Mouse (Mus musculus) CH12.LX (cell line): ENCODE measurements at regions not wholly inside any gene's neighbourhood (a gene's known extent, or its start where the extent isn't known, plus 50 kb on each side); places are given as distances from the start of the nearest gene placed in this dataset.

Experiments
- DNase-seq: peaks from one replicate; pipeline ENCODE4 v3.0.0-alpha.2; 2013; ENCODE audit errors: extremely low read depth
- H3K27ac ChIP-seq: 2 replicates; pipeline ENCODE4 v1.5.1; 2012; ENCODE audit warnings: low read depth, mild to moderate bottlenecking, control low read depth, moderate library complexity; ENCODE audit not compliant: insufficient read depth
- H3K27me3 ChIP-seq: replicated peaks from 2 replicates; pipeline ENCODE3; 2012; ENCODE audit warnings: inconsistent platforms
- H3K36me3 ChIP-seq, 2 experiments: replicated peaks in 1 of 2; 2 replicates each; pipeline versions ENCODE3 to v1.6.1; 2012; ENCODE audit warnings: inconsistent platforms in 1 of 2, low read length in 1 of 2, mild to moderate bottlenecking in 1 of 2, mixed read lengths in 1 of 2, moderate library complexity in 1 of 2; ENCODE audit not compliant: control insufficient read depth in 1 of 2, insufficient read depth in 1 of 2
- H3K4me1 ChIP-seq, 2 experiments: 2 replicates each; pipeline ENCODE4 v1.6.1; 2012; ENCODE audit warnings: inconsistent platforms in 1 of 2, moderate library complexity in 1 of 2; ENCODE audit not compliant: insufficient read depth in 2 of 2, control insufficient read depth in 1 of 2
- H3K4me2 ChIP-seq: 2 replicates; pipeline ENCODE4 v1.6.1; 2012; ENCODE audit warnings: low read depth, mild to moderate bottlenecking, control low read depth; ENCODE audit not compliant: poor library complexity, insufficient read depth, severe bottlenecking
- H3K4me3 ChIP-seq, 3 experiments: fragments of 150-350 bp in 1 of 3; sonication (generic) in 1 of 3; replicated peaks in 1 of 3; 2 replicates each; pipeline versions ENCODE3 to v1.5.1; 2011 to 2012; ENCODE audit warnings: low read depth in 2 of 3, low read length in 2 of 3, mild to moderate bottlenecking in 2 of 3, moderate library complexity in 2 of 3, control low read depth in 1 of 3, improper control_type of control experiment in 1 of 3, inconsistent platforms in 1 of 3, mixed read lengths in 1 of 3; ENCODE audit not compliant: poor library complexity in 1 of 3
- H3K79me2 ChIP-seq: replicated peaks from 2 replicates; pipeline ENCODE4 v1.6.1; 2012; ENCODE audit warnings: mild to moderate bottlenecking, moderate library complexity; ENCODE audit not compliant: control insufficient read depth, poor library complexity, insufficient read depth, severe bottlenecking; ENCODE audit errors: extremely low read depth
- H3K9ac ChIP-seq: 2 replicates; pipeline ENCODE4 v1.6.1; 2012; ENCODE audit warnings: low read depth, mild to moderate bottlenecking, control low read depth, moderate library complexity; ENCODE audit not compliant: insufficient read depth
- H3K9me3 ChIP-seq: replicated peaks from 2 replicates; pipeline ENCODE3; 2012; ENCODE audit warnings: low read length, inconsistent platforms, mixed read lengths
- BHLHE40 ChIP-seq: IDR thresholded peaks from 2 replicates; pipeline ENCODE4 v1.6.1; 2011; ENCODE audit warnings: mild to moderate bottlenecking, low read depth, low read length, improper control_type of control experiment
- CHD2 ChIP-seq: IDR thresholded peaks from 2 replicates; pipeline ENCODE4 v1.6.1; 2011; ENCODE audit warnings: low read length, improper control_type of control experiment
- CTCF ChIP-seq, 2 experiments: IDR thresholded peaks in 1 of 2; conservative IDR thresholded peaks in 1 of 2; 2 replicates each; pipeline ENCODE4 v1.5.1; 2011 to 2012; ENCODE audit warnings: low read depth in 2 of 2, low read length in 2 of 2, improper control_type of control experiment in 1 of 2, inconsistent platforms in 1 of 2, mild to moderate bottlenecking in 1 of 2, moderate library complexity in 1 of 2
- E2F4 ChIP-seq: IDR thresholded peaks from 2 replicates; pipeline ENCODE4 v1.6.1; 2011; ENCODE audit warnings: low read depth, low read length, improper control_type of control experiment; ENCODE audit not compliant: insufficient replicate concordance
- ETS1 ChIP-seq: conservative IDR thresholded peaks from 2 replicates; pipeline ENCODE4 v1.6.1; 2012; ENCODE audit warnings: low read depth, mild to moderate bottlenecking, inconsistent platforms, low read length, improper control_type of control experiment, moderate library complexity
- JUN ChIP-seq: IDR thresholded peaks from 2 replicates; pipeline ENCODE4 v1.6.1; 2011; ENCODE audit warnings: low read depth, mild to moderate bottlenecking, low read length, improper control_type of control experiment, moderate library complexity; ENCODE audit not compliant: insufficient read depth
- KAT2A ChIP-seq: IDR thresholded peaks from 2 replicates; pipeline ENCODE4 v1.6.1; 2012; ENCODE audit warnings: low read length, improper control_type of control experiment, inconsistent platforms; ENCODE audit not compliant: insufficient replicate concordance
- MAZ ChIP-seq: IDR thresholded peaks from 2 replicates; pipeline ENCODE4 v1.6.1; 2012; ENCODE audit warnings: low read depth, mild to moderate bottlenecking, inconsistent platforms, low read length, improper control_type of control experiment, moderate library complexity
- MXI1 ChIP-seq: IDR thresholded peaks from 2 replicates; pipeline ENCODE4 v1.6.1; 2011; ENCODE audit warnings: mild to moderate bottlenecking, low read depth, low read length, improper control_type of control experiment
- MYC ChIP-seq: IDR thresholded peaks from 2 replicates; pipeline ENCODE4 v1.6.1; 2011; ENCODE audit warnings: low read depth, mild to moderate bottlenecking, improper control_type of control experiment, low read length
- NELFE ChIP-seq: IDR thresholded peaks from 2 replicates; pipeline ENCODE4 v1.6.1; 2011; ENCODE audit warnings: low read depth, low read length, improper control_type of control experiment
- NRF1 ChIP-seq: IDR thresholded peaks from 2 replicates; pipeline ENCODE4 v1.6.1; 2014; ENCODE audit warnings: low read depth, mild to moderate bottlenecking, inconsistent platforms, low read length, improper control_type of control experiment, moderate library complexity
- POLR2A ChIP-seq: IDR thresholded peaks from 2 replicates; pipeline ENCODE4 v1.6.1; 2011; ENCODE audit warnings: low read depth, mild to moderate bottlenecking, improper control_type of control experiment, low read length
- RAD21 ChIP-seq: IDR thresholded peaks from 2 replicates; pipeline ENCODE4 v1.6.1; 2011; ENCODE audit warnings: low read depth, mild to moderate bottlenecking, low read length, improper control_type of control experiment, moderate library complexity
- SIN3A ChIP-seq: IDR thresholded peaks from 2 replicates; pipeline ENCODE4 v1.6.1; 2012; ENCODE audit warnings: low read length, improper control_type of control experiment, inconsistent platforms
- TBP ChIP-seq: conservative IDR thresholded peaks from 2 replicates; pipeline ENCODE4 v1.6.1; 2011; ENCODE audit warnings: low read depth, low read length, improper control_type of control experiment
- TCF12 ChIP-seq: IDR thresholded peaks from 2 replicates; pipeline ENCODE4 v1.6.1; 2014; ENCODE audit warnings: low read depth, mild to moderate bottlenecking, inconsistent platforms, low read length, improper control_type of control experiment
- UBTF ChIP-seq: IDR thresholded peaks from 2 replicates; pipeline ENCODE4 v1.6.1; 2012; ENCODE audit warnings: low read depth, mild to moderate bottlenecking, inconsistent platforms, low read length, improper control_type of control experiment, moderate library complexity
- ZC3H11A ChIP-seq: IDR thresholded peaks from 2 replicates; pipeline ENCODE4 v1.6.1; 2012; ENCODE audit warnings: low read depth, mild to moderate bottlenecking, inconsistent platforms, low read length, improper control_type of control experiment
- ZMIZ1 ChIP-seq: IDR thresholded peaks from 2 replicates; pipeline ENCODE4 v1.6.1; 2012; ENCODE audit warnings: low read depth, mild to moderate bottlenecking, inconsistent platforms, low read length, improper control_type of control experiment
- ZNF384 ChIP-seq: IDR thresholded peaks from 2 replicates; pipeline ENCODE4 v1.6.1; 2012; ENCODE audit warnings: low read depth, low read length, improper control_type of control experiment, inconsistent platforms
- dilution Hi-C: fragments of 300-500 bp; cut with MboI; formaldehyde crosslinking; loops from 2 replicates; pipeline ENCODE4 v1.14.3; 2020; ENCODE audit warnings: low sequenced_read_pairs; ENCODE audit not compliant: extremely low pct_unique_long_range_greater_than_20kb, extremely low pct_ligation_motif_present
- in situ Hi-C: fragments of 300-500 bp; cut with MboI; formaldehyde crosslinking; loops from 3 replicates; pipeline ENCODE4 v1.14.3; 2019; ENCODE audit warnings: low sequenced_read_pairs, low pct_ligation_motif_present, low pct_unique_long_range_greater_than_20kb, mixed read lengths

DNA sequence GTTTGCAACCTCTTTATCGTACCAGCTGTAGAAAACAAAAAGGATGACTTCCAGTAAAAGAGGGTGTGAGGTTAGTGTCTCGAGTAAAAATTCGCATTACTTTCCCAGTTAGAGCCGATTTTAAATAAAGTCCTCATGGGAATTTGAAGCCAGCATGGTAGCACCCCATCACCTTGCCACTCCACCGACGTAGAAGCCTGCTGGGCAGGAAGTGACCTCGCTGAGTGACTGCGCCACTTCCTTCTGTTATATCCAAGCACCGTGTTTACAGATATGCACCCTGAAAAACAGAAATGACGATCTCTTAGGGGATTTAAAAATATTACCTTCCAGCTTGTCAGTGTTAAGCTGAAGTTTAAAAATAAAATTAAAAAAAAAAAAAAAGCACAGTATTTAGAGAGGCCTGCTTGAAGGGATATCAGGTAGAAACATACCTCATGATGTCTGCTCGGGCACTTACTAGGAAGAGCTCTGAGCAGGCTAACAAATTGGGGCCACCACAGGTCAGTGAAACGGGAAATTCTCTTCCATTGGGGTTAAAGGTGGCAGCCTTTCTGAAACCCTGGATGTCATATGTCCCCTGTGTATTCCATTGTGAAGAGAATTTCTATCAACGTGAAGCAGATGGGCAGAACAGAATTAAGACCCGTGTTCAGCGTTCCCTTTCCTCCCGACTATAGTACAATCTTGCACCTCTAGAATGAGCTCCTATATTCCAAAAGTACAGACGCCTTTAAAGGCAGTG, 2468.9 kb upstream of the 5930422O12Rik start:
- dilution Hi-C loops = no loop called here
- H3K4me2 ChIP-seq = no peak overlapping the region
- in situ Hi-C loops = no loop called here

GRCm38 (mm10) chr8:30960486-30960885, 2468.0 kb upstream of the 5930422O12Rik start:
- in situ Hi-C loops (no loop called here), dilution Hi-C loops (no loop called here)
- no peaks in the 10 kb centered on the region for H3K36me3 ChIP-seq
- H3K4me3 ChIP-seq = no peak overlapping the region
- H3K4me1 ChIP-seq = no peaks in the 10 kb centered on the region
- no peaks in the 10 kb centered on the region for H3K79me2 ChIP-seq
- H3K9ac ChIP-seq = no peak overlapping the region
- no peak for TF ChIP-seq JUN
- no peak for TF ChIP-seq MAZ
- TF ChIP-seq TCF12 = no peak
- H3K9me3 ChIP-seq = no peaks in the 10 kb centered on the region
- no peak for DNase-seq
- H3K27ac ChIP-seq = no peak overlapping the region
- no peak overlapping the region for H3K4me2 ChIP-seq
- H3K27me3 ChIP-seq = peaks cover 37% of the 10 kb centered on the region

More for the DNA sequence above, 2468.9 kb upstream of the 5930422O12Rik start:
- H3K27ac ChIP-seq = no peak overlapping the region
- no peaks in the 10 kb centered on the region for H3K4me1 ChIP-seq
- no peak overlapping the region for H3K4me3 ChIP-seq
- no peak for TF ChIP-seq MAZ
- TF ChIP-seq ZC3H11A = no peak
- TF ChIP-seq E2F4 = no peak
- TF ChIP-seq, all 38 proteins: peak for 0
- Histone ChIP-seq H3K79me2 (no peaks in the 10 kb centered on the region), H3K9ac (no peak overlapping the region), H3K27me3 (peaks cover 34% of the 10 kb centered on the region), H3K9me3 (no peaks in the 10 kb centered on the region), H3K36me3 (no peaks in the 10 kb centered on the region)
- no peak for DNase-seq

DNA sequence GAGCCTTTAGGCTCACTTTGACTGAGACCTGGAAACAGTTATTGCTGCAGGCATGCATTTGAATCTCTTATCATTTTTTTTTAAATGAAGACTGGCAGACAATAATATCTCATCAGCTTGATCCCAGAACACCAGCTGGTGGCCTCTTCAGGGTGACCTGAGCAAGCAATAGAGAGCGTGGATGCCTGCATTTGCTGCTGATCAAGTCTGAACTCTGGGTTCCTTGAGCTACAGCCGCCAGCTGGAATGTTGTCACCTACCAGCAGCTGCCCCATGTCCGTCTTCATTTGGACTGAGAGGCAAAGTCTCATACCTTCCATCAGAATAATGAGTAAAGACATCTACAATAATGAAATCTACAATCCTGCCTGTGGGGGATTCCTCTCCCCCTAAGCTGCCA, 2466.3 kb upstream of the 5930422O12Rik start:
- no peak for DNase-seq
- H3K9ac ChIP-seq = no peak overlapping the region
- H3K4me1 ChIP-seq = no peaks in the 10 kb centered on the region
- no peak overlapping the region for H3K27ac ChIP-seq
- no peaks in the 10 kb centered on the region for H3K36me3 ChIP-seq
- no peak overlapping the region for H3K4me2 ChIP-seq
- in situ Hi-C loops (no loop called here), dilution Hi-C loops (no loop called here)
- H3K4me3 ChIP-seq = no peak overlapping the region
- H3K27me3 ChIP-seq = peaks cover 39% of the 10 kb centered on the region
- H3K9me3 ChIP-seq = no peaks in the 10 kb centered on the region
- TF ChIP-seq KAT2A (no peak), MXI1 (no peak), ETS1 (no peak), SIN3A (no peak), TBP (no peak), UBTF (no peak), NELFE (no peak), ZMIZ1 (no peak), RAD21 (no peak), NRF1 (no peak), CTCF (conservative IDR thresholded peaks at IDR 0.05 in 1 of 2, IDR thresholded peaks at IDR 0.05 in 1 of 2; ENCODE audit: low read depth in 2 of 2, low read length in 2 of 2) (no peak), CHD2 (no peak), BHLHE40 (no peak), POLR2A (no peak), MYC (no peak), ZNF384 (no peak)
- no peaks in the 10 kb centered on the region for H3K79me2 ChIP-seq
